Mouse (Mus musculus) testis, adult 2 months (tissue): ENCODE measurements around the gene 1700001K19Rik. TPM values are rescaled to one million over a fixed set of nuclear protein-coding genes. Genes with fewer than 3 reads are reported as not detected.

ENCODE experiments used
- H3K27ac ChIP-seq: fragments of 200-500 bp; 2 replicates; pipeline ENCODE4 v1.5.1; 2012; ENCODE audit warnings: low read depth, low read length; ENCODE audit not compliant: control insufficient read depth, insufficient read depth
- H3K27me3 ChIP-seq: fragments of 200-500 bp; 2 replicates; pipeline ENCODE4 v1.6.1; 2012; ENCODE audit warnings: mild to moderate bottlenecking, low read length, moderate library complexity; ENCODE audit not compliant: control insufficient read depth, insufficient read depth
- H3K36me3 ChIP-seq: fragments of 200-500 bp; 2 replicates; pipeline ENCODE4 v1.6.1; 2012; ENCODE audit warnings: mild to moderate bottlenecking, low read length; ENCODE audit not compliant: control insufficient read depth, insufficient read depth
- H3K4me1 ChIP-seq: fragments of 200-500 bp; 2 replicates; pipeline ENCODE4 v1.6.1; 2012; ENCODE audit warnings: low read length; ENCODE audit not compliant: control insufficient read depth, insufficient read depth
- H3K4me3 ChIP-seq: fragments of 200-500 bp; 2 replicates; pipeline ENCODE4 v1.5.1; 2012; ENCODE audit warnings: low read depth, mild to moderate bottlenecking, low read length, moderate library complexity, mixed read lengths; ENCODE audit not compliant: control insufficient read depth
- CTCF ChIP-seq: fragments of 200-500 bp; IDR thresholded peaks from 2 replicates; pipeline ENCODE4 v1.5.1; 2012; ENCODE audit warnings: low read depth, mild to moderate bottlenecking, inconsistent platforms, low read length, moderate library complexity; ENCODE audit not compliant: control insufficient read depth, insufficient read depth, insufficient replicate concordance
- POLR2A ChIP-seq: fragments of 200-500 bp; IDR thresholded peaks from 2 replicates; pipeline ENCODE4 v1.6.1; 2012; ENCODE audit warnings: low read depth, mild to moderate bottlenecking, inconsistent platforms, low read length, moderate library complexity; ENCODE audit not compliant: control insufficient read depth
- polyA plus RNA-seq: library from polyadenylated mRNA; depleted of rRNA; stranded (reverse); fragments of >200 nt; gene quantifications from 2 replicates; pipeline ENCODE4 v1.2.3, GENCODE M21; 2012

1700001K19Rik gene
- polyA plus RNA-seq, 1 experiment = 752 TPM

- H3K4me1 ChIP-seq = no peaks in the 10 kb centered on the region
- H3K36me3 ChIP-seq = no peaks in the 10 kb centered on the region
- H3K27ac ChIP-seq = no peak overlapping the region
- TF ChIP-seq POLR2A (peak; percentile 23; the same call in 1 of the 2 replicates), CTCF (no peak)
- no peaks in the 10 kb centered on the region for H3K27me3 ChIP-seq
- peak overlapping the region; percentile 83 for H3K4me3 ChIP-seq
Measured at GRCm38 (mm10) chr12:110681191-110681590, 1.2 kb downstream of the 1700001K19Rik start.

DNA sequence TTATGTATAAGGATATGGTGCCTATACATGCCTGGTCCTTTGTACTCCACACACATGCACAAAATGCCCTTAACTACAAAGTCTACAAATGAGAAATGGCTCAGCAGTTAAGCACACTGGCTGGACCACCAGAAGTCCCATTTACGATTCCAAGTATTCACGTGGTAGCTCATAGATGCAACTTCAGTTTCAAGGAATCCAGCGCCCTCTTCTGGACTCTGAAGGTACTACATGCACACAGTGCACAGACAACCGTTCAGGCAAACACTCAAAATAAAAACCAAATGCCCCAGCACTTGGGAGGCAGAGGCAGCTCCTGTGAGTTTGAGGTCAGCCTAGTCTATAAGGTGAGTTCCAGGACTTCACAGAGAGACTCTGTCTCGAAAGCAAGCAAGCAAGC is 8.2 kb downstream of the 1700001K19Rik start:
- Histone ChIP-seq H3K4me1 (no peaks in the 10 kb centered on the region), H3K4me3 (no peak overlapping the region), H3K36me3 (no peaks in the 10 kb centered on the region), H3K27me3 (no peaks in the 10 kb centered on the region), H3K27ac (no peak overlapping the region)
- TF ChIP-seq POLR2A = no peak
- TF ChIP-seq CTCF = peak; percentile 36; the same call in 1 of the 2 replicates

DNA sequence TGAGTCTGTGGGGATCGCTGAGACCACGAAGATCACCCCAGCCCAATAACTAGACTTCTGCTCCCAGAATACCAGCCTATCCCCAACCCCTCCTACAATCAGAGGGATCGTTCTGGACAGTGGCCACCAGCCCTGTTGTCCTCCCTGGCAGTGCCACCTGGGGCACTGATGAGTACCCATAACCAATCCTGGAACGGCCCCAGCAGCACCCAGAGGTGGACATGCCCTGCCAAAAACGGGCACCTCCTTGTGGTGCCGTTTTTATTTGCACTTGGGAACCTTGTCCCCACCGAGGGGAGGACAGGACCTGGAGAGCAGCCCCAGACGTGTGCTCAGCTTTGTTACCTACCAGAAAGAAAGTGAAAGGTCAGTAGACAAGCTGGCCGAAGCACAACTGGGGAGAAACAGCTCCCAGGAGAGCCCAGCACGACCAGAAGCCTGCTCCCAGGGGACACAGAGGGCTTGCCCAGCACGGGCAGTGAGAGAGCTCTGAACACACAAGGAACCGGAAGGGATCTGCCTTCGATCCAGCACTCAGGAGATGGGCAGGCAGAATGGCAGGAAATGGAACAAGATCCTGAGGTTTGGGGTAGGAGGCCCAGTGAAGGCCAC is 14.8 kb downstream of the 1700001K19Rik start:
- TF ChIP-seq POLR2A = no peak
- no peak for TF ChIP-seq CTCF
- peaks cover 1% of the 10 kb centered on the region for H3K36me3 ChIP-seq

DNA sequence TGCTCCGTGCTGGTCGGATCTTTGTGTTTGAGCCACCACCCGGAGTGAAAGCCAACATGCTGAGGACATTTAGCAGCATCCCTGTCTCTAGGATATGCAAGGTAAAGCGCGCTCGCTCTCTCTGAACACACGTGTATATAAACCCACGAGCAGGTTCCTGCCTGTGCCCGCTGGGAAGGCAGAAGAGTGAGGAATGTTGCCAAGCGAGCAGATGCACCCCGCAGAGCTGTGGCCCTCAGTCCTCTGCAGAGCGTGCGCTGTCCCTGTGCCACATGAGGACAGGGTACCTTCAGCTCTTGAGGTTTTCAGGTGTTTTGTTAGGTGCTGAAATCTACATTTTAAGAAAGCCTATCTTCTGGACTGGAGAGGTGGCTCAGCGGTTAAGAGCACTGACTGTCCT is 20.7 kb downstream of the 1700001K19Rik start:
- Histone ChIP-seq H3K4me1 (no peaks in the 10 kb centered on the region), H3K4me3 (no peak overlapping the region), H3K36me3 (peaks cover 1% of the 10 kb centered on the region), H3K27ac (no peak overlapping the region), H3K27me3 (no peaks in the 10 kb centered on the region)
- TF ChIP-seq CTCF = no peak
- TF ChIP-seq POLR2A = no peak

More for the DNA sequence above, 14.8 kb downstream of the 1700001K19Rik start:
- no peak overlapping the region for H3K4me3 ChIP-seq
- no peaks in the 10 kb centered on the region for H3K27me3 ChIP-seq
- no peaks in the 10 kb centered on the region for H3K4me1 ChIP-seq
- no peak overlapping the region for H3K27ac ChIP-seq

DNA sequence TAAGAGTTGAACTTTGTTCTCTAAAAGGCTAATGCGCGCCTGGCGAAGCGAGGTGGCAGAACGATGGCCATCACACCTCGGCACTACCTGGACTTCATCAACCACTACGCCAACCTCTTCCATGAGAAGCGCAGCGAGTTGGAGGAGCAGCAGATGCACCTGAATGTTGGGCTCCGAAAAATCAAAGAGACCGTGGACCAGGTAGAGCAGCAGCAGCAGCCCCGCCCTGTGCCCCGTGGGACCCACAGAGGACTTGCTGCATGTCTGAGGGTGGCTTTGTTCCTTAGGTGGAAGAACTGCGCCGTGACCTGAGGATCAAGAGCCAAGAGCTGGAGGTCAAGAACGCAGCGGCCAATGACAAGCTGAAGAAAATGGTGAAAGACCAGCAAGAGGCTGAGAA is 31.0 kb downstream of the 1700001K19Rik start:
- Histone ChIP-seq H3K4me1 (no peaks in the 10 kb centered on the region), H3K36me3 (peaks cover 3% of the 10 kb centered on the region), H3K4me3 (no peak overlapping the region), H3K27ac (no peak overlapping the region), H3K27me3 (no peaks in the 10 kb centered on the region)
- TF ChIP-seq POLR2A = no peak

- H3K36me3 ChIP-seq = peaks cover 8% of the 10 kb centered on the region
- H3K27me3 ChIP-seq = no peaks in the 10 kb centered on the region
- H3K4me3 ChIP-seq = no peak overlapping the region
- no peaks in the 10 kb centered on the region for H3K4me1 ChIP-seq
- TF ChIP-seq CTCF (no peak), POLR2A (no peak)
- H3K27ac ChIP-seq = no peak overlapping the region
Measured at GRCm38 (mm10) chr12:110650241-110650641, 32.2 kb downstream of the 1700001K19Rik start.

- no peak overlapping the region for H3K4me3 ChIP-seq
- H3K36me3 ChIP-seq = peaks cover 9% of the 10 kb centered on the region
- H3K4me1 ChIP-seq = no peaks in the 10 kb centered on the region
- H3K27ac ChIP-seq = no peak overlapping the region
- TF ChIP-seq POLR2A (no peak), CTCF (no peak)
- H3K27me3 ChIP-seq = no peaks in the 10 kb centered on the region
Measured at GRCm38 (mm10) chr12:110637507-110638114, 44.8 kb downstream of the 1700001K19Rik start.

DNA sequence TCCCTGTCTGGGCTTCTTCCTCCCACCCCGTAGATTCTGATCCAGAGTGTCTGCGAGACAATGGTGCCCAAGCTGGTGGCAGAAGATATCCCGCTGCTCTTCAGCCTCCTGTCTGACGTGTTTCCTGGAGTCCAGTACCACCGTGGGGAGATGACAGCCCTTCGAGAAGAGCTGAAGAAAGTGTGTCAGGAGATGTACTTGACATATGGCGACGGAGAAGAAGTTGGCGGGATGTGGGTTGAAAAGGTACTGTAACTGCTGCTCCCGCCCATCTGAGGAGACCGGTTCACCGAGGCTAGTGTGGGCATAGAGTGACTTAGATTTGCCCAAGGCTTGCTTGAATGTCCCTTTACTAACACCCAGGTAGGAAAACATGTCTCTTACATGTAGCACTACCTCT is 46.1 kb downstream of the 1700001K19Rik start:
- Histone ChIP-seq H3K36me3 (peaks cover 7% of the 10 kb centered on the region), H3K27ac (no peak overlapping the region), H3K27me3 (no peaks in the 10 kb centered on the region), H3K4me3 (no peak overlapping the region), H3K4me1 (no peaks in the 10 kb centered on the region)
- no peak for TF ChIP-seq POLR2A
- TF ChIP-seq CTCF = no peak
